Mouse (Mus musculus) megakaryocyte progenitor cell, adult 5-6 weeks (primary cell): Measurements from ENCODE around the gene Col9a1. TPM values are rescaled to one million over a fixed set of nuclear protein-coding genes. Genes with fewer than 3 reads are reported as not detected.

Experiments
- ATAC-seq: replicated peaks from 2 replicates; pipeline ENCODE4 v1.8.0; 2016; ENCODE audit warnings: mild to moderate bottlenecking, moderate TSS enrichment, inconsistent platforms; ENCODE audit not compliant: poor library complexity
- total RNA-seq, 2 experiments: library from RNA; stranded (forward) in 1 of 2; stranded (reverse) in 1 of 2; fragments of 157-497, 149-512 nt in 1 of 2; fragments of 200-1000 nt in 1 of 2; gene quantifications; 2 replicates each; pipeline versions ENCODE4 v1.2.3 to v1.2.4; 2015 to 2017

Col9a1 gene
- not detected in 2 replicates for total RNA-seq (2015)
- not detected in 2 replicates for total RNA-seq (2017)

DNA sequence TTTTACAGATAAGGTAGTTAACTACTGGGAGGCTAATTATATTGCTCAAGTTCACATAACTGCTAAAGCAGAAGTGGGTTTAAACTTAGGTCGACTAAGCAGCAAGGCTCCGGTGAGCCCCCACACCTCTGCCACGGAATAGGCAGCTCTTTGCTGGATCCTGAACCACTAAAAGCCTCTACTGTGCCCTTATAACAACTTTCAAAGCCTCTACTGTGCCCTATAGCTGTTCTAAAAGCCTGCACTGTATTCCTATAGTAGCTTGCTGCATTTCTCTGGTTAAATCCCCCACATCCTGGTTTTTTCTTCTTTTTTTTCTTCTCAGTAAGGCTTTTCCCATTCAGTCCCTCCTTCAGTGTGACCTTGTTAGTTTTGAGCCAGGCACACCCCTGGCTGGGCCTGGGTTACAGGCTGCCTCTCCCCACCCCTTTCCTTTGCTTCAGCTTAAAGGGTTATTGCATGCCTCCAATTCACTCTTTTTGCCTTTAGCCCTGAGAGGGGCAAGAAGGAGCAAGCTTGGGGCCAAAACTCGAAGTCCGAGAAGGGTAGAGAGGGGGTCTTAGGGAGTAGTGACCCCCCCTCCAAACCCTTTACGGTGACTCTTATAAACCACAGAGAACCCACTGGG, at the start of gene Col9a1:
Col9a1 (plus strand) TSS at position 387 of the 628 bp plus-strand sequence.
- no peak for ATAC-seq

- ATAC-seq, result no peak
Observed at GRCm38 (mm10) chr1:24127866-24128265, 49.5 kb upstream of the Col9a1 start.

GRCm38 (mm10) chr1:24133853-24134252, 43.6 kb upstream of the Col9a1 start:
- no peak for ATAC-seq

GRCm38 (mm10) chr1:24134792-24135191, 42.6 kb upstream of the Col9a1 start:
- peak; percentile 81 for ATAC-seq

DNA sequence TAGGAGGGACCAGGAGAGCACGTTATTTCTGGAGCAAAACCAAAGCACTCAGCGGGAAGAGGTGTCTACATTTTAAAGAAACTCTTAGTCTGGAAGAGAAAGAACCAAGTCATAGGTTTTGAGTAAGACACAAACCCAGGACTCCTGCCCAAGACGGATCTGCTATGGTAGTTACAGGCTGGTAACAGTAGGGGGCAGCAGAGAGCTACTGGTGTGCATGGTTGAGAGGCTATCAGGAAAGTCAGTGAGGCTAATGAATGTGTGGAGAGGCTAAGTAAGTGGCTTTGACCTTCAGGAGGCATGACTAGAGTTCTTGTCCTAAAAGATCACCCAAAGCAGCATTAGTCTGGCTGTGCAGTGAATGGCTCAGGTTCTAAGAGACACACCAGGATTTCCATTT, 40.3 kb upstream of the Col9a1 start:
- ATAC-seq, result peak; percentile 90

GRCm38 (mm10) chr1:24140555-24140954, 36.9 kb upstream of the Col9a1 start:
- no peak for ATAC-seq

- no peak for ATAC-seq
Observed at GRCm38 (mm10) chr1:24143504-24143903, 33.9 kb upstream of the Col9a1 start.

DNA sequence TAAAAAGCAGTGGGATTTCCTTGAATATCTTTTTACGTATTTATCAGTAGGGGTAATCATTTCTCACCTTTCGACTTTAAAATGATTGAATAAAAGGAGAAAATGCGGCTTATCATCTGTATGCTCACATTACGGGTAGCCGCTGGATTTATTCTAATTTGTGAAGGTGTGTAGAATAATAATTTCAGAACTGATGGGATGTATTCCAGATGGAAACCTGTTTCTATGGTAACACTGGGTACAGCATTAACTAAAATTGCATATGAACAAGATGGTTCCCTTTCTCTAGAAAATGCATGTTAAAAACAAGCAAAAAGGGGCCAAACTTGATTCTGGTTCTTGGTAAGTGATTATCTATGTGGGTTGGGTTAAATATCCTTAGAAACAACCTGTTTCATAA, 19.7 kb upstream of the Col9a1 start:
- no peak for ATAC-seq

- no peak for ATAC-seq
Observed at GRCm38 (mm10) chr1:24169410-24169809, 8.0 kb upstream of the Col9a1 start.

DNA sequence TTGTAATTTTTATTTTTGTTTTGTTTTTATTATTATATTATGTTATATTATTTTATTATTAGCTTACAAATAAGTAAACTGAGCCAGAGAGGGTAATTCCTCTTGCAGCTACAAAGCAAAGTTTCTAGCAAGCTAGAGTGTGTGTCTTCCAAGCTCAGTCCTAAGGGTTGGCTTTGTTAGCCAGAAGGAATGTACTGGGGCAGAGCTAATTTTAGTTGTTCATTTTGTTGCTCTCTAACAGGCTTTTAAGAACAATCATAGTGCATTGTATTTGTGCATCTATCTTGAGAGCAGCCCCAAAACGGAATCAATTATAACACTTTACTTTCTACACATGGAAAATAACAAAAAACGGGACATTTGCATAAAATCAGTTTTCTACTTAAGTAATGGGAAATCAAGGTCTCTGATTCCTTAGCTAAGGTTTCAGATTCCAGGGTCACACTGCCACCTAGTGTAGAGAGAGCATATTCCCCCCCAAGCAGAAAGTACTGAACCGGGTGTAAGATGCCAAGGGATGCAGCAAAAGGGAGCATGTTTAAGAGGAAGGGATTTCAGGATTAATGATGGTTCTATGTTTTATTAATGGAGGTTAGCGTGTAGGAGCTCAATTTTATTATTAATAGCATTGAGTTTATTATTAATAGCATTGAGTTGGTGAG, 6.1 kb upstream of the Col9a1 start:
- peak; percentile 79 for ATAC-seq

- ATAC-seq, result no peak
Observed at GRCm38 (mm10) chr1:24171898-24172297, 5.5 kb upstream of the Col9a1 start.

DNA sequence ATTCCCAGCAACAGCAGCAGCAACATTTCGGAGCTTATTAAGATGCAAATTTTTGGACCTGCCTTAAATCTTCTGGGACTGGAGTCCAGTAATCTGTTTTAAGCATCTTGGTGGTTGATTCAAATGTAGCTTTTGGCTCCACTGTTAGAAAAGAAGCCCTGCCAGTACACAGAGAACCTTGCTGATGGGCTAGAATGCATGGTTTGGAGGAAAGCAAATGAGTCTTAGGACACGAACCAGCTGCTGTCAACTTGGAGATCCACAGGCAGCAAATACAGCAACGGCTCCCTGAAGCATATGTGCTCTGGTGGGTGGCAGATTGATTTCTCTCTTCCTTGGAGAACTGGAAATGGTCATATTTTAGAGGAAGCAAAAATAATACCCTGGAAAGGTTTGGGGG, 4.8 kb upstream of the Col9a1 start:
- ATAC-seq, result no peak

GRCm38 (mm10) chr1:24175761-24176160, 1.6 kb upstream of the Col9a1 start:
- no peak for ATAC-seq

DNA sequence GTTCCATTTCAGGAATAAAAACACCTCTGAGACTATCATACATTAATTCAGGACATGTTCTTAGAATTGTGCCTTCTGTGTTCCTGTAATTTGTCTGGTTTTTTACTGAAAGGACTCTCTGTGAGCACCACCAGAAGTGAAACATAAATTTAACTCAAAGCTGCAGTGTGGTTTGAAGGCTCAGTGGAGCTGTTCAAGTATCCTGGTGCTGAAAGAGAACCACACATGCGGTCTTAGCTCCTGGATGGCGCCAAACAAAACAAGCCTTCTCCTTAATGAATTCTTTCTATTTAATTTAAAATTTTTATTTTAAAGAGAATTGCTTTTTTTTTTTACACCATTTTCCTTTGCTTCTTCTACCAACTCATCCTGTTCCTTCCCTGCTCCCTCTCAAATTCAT, 2.4 kb downstream of the Col9a1 start:
- ATAC-seq, result no peak

- ATAC-seq, result no peak
Observed at GRCm38 (mm10) chr1:24184981-24185380, 7.6 kb downstream of the Col9a1 start.

DNA sequence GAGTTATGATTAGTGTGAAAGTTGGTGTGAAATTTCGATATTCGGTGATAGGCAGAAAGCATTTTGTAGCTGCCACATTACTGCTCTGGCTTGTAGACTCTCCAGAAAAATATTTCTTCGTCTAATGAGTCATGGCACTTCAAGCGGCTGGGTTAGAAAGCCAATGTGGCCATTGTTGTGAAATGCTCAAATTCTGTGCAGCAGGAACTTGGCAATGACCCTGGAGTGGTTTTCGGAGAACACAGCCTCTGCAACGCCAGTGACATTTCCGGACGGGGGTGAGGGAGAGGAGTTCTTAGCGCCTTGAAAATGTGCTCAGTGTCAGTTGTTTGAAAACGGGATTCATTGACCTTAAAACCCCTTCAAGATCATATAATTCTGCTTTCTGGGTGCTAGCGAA, 9.6 kb downstream of the Col9a1 start:
- no peak for ATAC-seq

DNA sequence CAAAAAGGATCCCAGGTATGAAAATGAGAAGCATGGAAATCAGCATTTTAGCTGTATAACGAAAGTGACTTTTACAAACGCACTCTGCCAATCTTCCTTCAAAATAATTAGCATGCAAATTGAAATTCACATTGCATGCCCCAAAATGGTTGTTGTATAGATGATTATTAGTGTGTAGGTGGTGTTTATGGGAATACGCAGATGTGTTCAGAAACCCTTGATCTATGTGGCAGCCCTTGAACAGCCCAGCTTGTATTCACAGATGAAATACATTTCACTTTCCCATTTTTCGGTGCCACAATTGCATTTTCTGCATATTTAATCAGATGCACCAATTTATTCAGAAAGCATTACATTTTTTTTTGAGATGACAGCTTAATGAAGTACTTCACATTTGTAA, 14.3 kb downstream of the Col9a1 start:
- no peak for ATAC-seq

GRCm38 (mm10) chr1:24194111-24194510, 16.7 kb downstream of the Col9a1 start:
- no peak for ATAC-seq

GRCm38 (mm10) chr1:24195070-24195840, 17.8 kb downstream of the Col9a1 start:
- ATAC-seq, result no peak

DNA sequence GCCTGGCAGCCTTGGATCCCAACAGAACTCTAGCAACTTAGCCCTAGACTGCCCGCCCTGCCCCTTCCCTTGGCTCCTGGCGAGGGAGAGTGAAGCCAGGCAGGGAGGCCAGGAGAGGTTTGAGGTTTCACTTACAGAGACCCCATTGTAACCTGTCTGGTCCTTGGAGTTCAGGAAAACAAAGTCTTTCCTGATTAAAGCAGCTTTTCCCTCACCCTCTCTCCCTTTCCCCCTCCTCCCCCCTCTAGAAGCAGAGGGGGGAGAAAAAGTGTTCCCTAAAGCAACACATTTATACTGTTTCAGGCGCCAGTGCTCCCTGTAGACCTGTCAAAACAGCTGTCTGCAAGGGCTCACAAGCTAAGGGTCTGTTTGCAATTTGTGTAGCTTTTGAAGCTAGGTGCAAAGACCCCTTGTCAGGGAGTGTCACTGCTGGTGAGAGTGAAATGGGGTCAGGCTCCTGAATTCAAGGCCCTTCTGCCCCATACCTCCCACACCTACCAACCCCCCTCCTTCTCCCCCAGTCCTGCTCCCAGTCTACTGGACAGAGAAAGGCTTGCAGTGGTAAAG, 18.6 kb downstream of the Col9a1 start:
- no peak for ATAC-seq

GRCm38 (mm10) chr1:24211621-24212385, 34.4 kb downstream of the Col9a1 start:
- ATAC-seq, result no peak
